Mouse (Mus musculus): ENCODE data around the gene Trim23. TPM values are rescaled to one million over a fixed set of nuclear protein-coding genes. Genes with fewer than 3 reads are reported as not detected.

Trim23 gene
- total RNA-seq (2023), result 14.8 TPM

DNA sequence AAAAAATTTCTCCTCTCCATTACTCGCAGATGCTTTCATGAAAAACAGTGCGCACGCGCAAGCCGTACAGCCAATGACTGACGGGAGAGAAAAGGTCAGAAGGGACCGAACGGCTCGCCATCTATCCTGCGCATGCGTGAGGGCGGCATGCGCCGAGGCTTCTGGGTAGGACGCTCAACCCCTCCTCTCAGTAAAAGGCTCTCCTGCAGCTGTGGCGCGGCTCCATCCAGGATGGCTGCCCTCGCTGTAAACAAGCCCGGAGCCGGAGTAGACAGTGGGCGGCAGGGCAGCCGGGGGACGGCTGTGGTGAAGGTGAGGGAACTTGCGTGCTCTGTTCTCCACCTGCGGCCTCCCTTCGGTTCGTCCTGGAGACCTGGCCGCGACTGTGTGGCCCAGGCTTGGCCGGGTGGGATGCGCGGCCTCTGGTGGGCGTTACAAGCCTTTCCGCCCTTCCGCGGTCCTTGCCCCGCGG is at the start of gene Trim23:
TSS of gene Trim23 (plus strand) at position 148 of the 472 bp plus-strand sequence.

DNA sequence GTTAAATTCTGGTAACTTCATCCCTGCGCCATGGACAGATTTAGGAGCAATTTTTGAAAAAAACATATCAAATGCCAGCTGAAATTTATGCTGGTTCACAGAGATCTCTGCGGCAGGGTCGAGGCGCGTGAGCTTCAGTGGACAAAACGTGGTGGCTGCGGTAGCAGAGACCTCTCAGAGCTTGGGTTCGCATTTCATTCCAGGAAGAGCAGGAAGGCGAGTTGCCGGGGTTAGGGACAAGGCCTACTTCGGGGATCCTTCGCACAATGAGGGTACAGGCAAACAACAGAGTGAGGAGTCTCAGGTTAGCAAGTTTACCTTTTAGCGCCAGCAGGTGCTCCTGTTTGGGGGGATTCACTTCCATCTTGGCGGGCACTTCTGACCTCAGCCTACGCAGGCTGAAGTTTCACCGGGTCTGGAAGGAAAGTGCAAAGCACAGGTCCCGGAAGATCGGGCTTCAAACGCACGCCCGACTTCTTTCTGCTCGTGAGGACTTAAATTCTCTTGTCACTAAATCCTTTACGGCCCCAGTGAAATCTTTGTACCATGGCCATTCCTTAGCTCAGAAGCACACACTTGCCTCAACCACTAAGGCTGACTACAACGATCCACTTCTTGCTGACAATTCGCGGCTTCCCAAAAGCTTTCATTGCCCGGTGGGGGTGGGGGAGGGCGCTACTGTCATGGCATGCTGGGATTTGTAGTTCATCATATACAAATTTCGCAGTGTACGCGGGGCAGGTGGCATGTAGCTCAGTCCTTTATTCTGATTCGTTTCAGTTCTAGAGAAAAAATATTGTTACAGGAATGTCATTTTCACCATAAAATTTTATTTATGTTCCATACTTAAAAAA is 574 bp upstream of the Trim23 start, which contains the start of gene Trappc13:
TSS of gene Trappc13 (minus strand) at position 674 of the 854 bp plus-strand sequence.

DNA sequence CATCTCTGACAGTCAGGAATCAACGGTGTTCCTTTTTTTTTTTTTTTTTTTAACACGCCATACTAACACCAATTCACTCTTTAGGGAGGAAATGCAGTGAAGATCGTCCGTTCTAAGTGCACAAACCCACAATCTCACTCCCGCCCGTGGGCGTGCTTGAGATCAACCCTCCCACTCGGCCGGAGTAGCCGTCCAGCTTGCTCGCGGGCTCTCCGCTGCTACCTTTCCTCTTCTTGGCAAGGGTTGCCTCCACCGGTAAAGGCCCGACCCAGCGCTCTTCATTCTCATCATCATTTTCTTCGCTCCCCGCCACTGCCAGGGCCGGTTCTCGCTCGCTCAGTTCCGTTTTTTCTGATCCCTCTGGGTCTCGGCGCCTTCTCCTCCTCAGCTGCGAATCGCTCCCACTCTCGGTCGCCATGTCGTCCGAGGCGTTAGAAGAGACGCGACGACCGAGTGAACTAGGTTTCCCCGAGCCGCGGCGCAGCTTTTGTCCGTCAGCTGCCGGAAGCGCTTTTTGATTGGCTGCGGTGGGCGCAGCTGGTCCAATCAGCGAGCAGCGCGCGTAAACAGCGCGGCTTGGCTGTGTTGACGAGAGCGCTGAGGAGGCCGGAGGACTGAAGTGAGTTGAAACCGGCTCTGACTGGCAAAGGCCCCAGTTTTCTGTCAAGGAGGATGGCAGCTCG is 49.9 kb downstream of the Trim23 start, which contains the start of the genes Cenpk and Ppwd1:
TSS of gene Cenpk (plus strand) at position 228 of the 683 bp plus-strand sequence.
TSS of gene Ppwd1 (minus strand) at position 460 of the 683 bp plus-strand sequence.

Other genes starting within 250 kb of the Trim23 start
- 16.0 TPM for gene Nln, start 69.2 kb upstream of the Trim23 start, total RNA-seq (2023)
- gene Sgtb, start 69.1 kb upstream of the Trim23 start, total RNA-seq (2023), result 0.35 TPM
- 30.2 TPM for gene Trappc13, start 328 bp upstream of the Trim23 start, total RNA-seq (2023)
- gene Cenpk, start 49.8 kb downstream of the Trim23 start, total RNA-seq (2023), result 1.7 TPM
- gene Ppwd1, start 50.0 kb downstream of the Trim23 start, total RNA-seq (2023), result 25.6 TPM
- gene Adamts6, start 109.0 kb downstream of the Trim23 start, total RNA-seq (2023), result 21.4 TPM

Data from CD4-positive naive resting alpha-beta T cell, adult 57 days (primary cell).